Mouse (Mus musculus) intestine, embryonic 16.5 days (tissue): Measurements from ENCODE around the gene Ugt1a10. TPM values are rescaled to one million over a fixed set of nuclear protein-coding genes. Genes with fewer than 3 reads are reported as not detected.

Experiments used
- ATAC-seq: fragments of 200-750 bp; cut with Nextera tagmentation; 2 replicates; pipeline ENCODE4 v1.8.0; 2017; ENCODE audit warnings: moderate TSS enrichment, moderate library complexity
- H3K27ac ChIP-seq: fragments of 300-500 bp; sonication (generic); 2 replicates; pipeline ENCODE4 v1.5.1; 2014; ENCODE audit warnings: mild to moderate bottlenecking, low read length
- H3K27me3 ChIP-seq: fragments of 300-500 bp; sonication (generic); replicated peaks from 2 replicates; pipeline ENCODE4 v1.6.1; 2014; ENCODE audit warnings: low read length, control low read depth, mixed read lengths; ENCODE audit not compliant: control insufficient read depth, insufficient read depth
- H3K36me3 ChIP-seq: fragments of 300-500 bp; sonication (generic); 2 replicates; pipeline ENCODE4 v1.6.1; 2014; ENCODE audit warnings: low read length, control low read depth; ENCODE audit not compliant: control insufficient read depth, insufficient read depth
- H3K4me1 ChIP-seq: fragments of 300-500 bp; sonication (generic); 2 replicates; pipeline ENCODE4 v1.6.1; 2014; ENCODE audit warnings: low read length, control low read depth, mixed read lengths; ENCODE audit not compliant: control insufficient read depth, insufficient read depth
- H3K4me2 ChIP-seq: fragments of 300-500 bp; sonication (generic); 2 replicates; pipeline ENCODE4 v1.6.1; 2014; ENCODE audit warnings: low read depth, low read length, control low read depth
- H3K4me3 ChIP-seq: fragments of 300-500 bp; sonication (generic); 2 replicates; pipeline ENCODE4 v1.5.1; 2014; ENCODE audit warnings: mild to moderate bottlenecking, low read length
- H3K9ac ChIP-seq: fragments of 300-500 bp; sonication (generic); 2 replicates; pipeline ENCODE4 v1.6.1; 2014; ENCODE audit warnings: low read depth, low read length
- H3K9me3 ChIP-seq: fragments of 300-500 bp; sonication (generic); 2 replicates; pipeline ENCODE4 v1.6.1; 2016; ENCODE audit warnings: low read length, control low read depth; ENCODE audit not compliant: control insufficient read depth
- WGBS: fragments of 180-500 bp; shearing (Covaris S2); extraction: QIAGEN DNeasy Blood & Tissue Kit; methylation state at CpG from one replicate; pipeline ENCODE4 v1.1.7; 2014; 5-methylcytosine and 5-hydroxymethylcytosine counted together
- polyA plus RNA-seq: library from polyadenylated mRNA; unstranded; fragments of >200 nt; fragmentation: Nextera tagmentation; extraction: Ambion mirVana; gene quantifications from 2 replicates; pipeline ENCODE4 v1.2.1, GENCODE M21; 2015

Ugt1a10 gene
- polyA plus RNA-seq = not detected in 2 replicates

DNA sequence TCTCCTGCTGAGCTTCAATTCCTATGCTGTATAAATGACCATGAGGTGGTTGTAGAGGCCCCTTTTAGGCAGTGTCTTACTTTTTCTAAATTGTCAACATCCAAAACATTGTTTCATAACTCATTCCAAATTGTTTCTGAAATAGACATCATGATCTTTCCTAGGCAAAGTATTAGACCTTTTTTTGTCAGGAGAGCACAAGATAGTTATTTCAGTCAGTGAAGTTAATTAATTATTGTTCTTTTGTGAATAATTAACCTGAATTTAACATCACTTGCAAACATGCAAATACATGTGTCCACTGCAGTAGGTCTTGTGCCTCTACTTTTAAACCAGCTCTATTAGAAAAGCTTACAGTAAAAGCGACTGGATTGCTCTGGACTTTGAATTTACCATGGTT lies at the start of gene Ugt1a10:
Gene Ugt1a10, plus strand, starts transcription at position 301 of the 400 bp plus-strand sequence.
- H3K27ac ChIP-seq = no peak within 1 kb of the TSS

DNA sequence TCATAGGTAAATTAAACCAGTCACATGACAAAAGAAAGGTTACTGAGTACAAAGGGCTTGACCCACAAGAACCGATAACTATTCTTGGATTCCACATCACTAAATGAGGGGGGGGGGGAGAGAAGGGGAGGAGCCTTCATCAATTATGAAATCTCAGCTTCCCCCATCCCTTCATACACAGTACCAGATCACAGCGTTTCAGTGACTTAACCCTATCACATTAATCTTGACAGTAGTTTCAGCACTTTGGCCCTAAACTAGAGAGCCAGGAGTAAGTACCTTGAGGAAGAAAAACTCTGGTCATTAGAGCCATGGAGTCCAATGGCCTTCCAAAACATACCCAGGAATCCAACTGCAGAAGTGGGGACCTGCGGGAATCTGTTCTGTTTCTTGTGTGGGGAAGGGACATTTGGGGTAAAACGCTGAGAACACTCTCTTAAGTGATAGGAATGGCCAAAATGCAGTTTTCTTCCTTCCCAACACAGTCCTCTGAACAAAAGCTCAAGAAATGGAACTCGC lies 47.4 kb upstream of the Ugt1a10 start:
- Histone ChIP-seq H3K4me1 (no peaks in the 10 kb centered on the region), H3K4me3 (peak overlapping the region; percentile 68), H3K9ac (peak overlapping the region; percentile 93), H3K27me3 (no peaks in the 10 kb centered on the region), H3K27ac (peak overlapping the region; percentile 85), H3K9me3 (no peaks in the 10 kb centered on the region), H3K4me2 (peak overlapping the region; percentile 77), H3K36me3 (peaks cover 9% of the 10 kb centered on the region; the same call in 1 of the 2 replicates)
- 3% methylated on average over 5 of the region's 5 CpGs for WGBS
- ATAC-seq = peak; percentile 64

More for the DNA sequence above, at the start of gene Ugt1a10:
- Histone ChIP-seq H3K27me3 (no peaks in the 10 kb centered on the region), H3K4me1 (no peaks in the 10 kb centered on the region), H3K4me2 (no peak within 1 kb of the TSS), H3K9me3 (no peaks in the 10 kb centered on the region), H3K9ac (no peak within 1 kb of the TSS), H3K4me3 (no peak within 1 kb of the TSS), H3K36me3 (no peaks in the 10 kb centered on the region)
- 84% methylated on average over 1 of the region's 1 CpGs for WGBS
- no peak for ATAC-seq

- H3K4me3 ChIP-seq = peak within 1 kb of the TSS; percentile 68
- no peaks in the 10 kb centered on the region for H3K4me1 ChIP-seq
- peak within 1 kb of the TSS; percentile 93 for H3K9ac ChIP-seq
- peaks cover 9% of the 10 kb centered on the region; the same call in 1 of the 2 replicates for H3K36me3 ChIP-seq
- peak within 1 kb of the TSS; percentile 77 for H3K4me2 ChIP-seq
- peak; percentile 92 for ATAC-seq
- 0% methylated on average over 45 of the region's 45 CpGs for WGBS
- H3K27me3 ChIP-seq = no peaks in the 10 kb centered on the region
- H3K9me3 ChIP-seq = no peaks in the 10 kb centered on the region
- H3K27ac ChIP-seq = peak within 1 kb of the TSS; percentile 85
Observed at GRCm38 (mm10) chr1:88008211-88008697, 46.9 kb upstream of the Ugt1a10 start, which contains the start of gene Usp40. Gene Usp40, minus strand, starts transcription at chr1:88008551.

DNA sequence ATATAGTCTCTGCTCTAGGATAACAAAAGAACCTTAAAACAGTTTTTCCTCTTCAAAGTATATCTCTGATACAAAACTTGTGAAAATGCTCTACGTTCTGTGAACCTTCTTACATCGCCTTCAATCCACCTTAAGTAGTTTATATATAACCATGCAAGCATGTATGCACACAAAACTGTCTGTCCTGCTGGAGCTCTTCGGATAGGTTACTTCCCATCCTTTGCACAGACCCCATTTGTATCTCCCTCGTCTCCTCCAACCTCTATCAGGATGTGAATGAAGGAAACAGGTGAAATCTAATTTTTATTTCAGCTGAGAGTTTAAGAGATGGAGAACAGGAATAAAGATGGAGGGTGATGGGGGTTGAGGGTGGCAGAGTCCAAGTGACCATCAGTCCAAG lies 46.5 kb upstream of the Ugt1a10 start:
- Histone ChIP-seq H3K4me1 (no peaks in the 10 kb centered on the region), H3K36me3 (peaks cover 8% of the 10 kb centered on the region; the same call in 1 of the 2 replicates), H3K4me2 (peak overlapping the region; percentile 77), H3K27me3 (no peaks in the 10 kb centered on the region), H3K9ac (no peak overlapping the region), H3K4me3 (peak overlapping the region; percentile 68), H3K9me3 (no peaks in the 10 kb centered on the region), H3K27ac (no peak overlapping the region)
- 39% methylated on average over 4 of the region's 4 CpGs for WGBS
- peak; percentile 36; the same call in 1 of the 2 replicates for ATAC-seq

- Histone ChIP-seq H3K4me2 (no peak overlapping the region), H3K4me3 (no peak overlapping the region), H3K9ac (no peak overlapping the region), H3K9me3 (no peaks in the 10 kb centered on the region), H3K36me3 (peaks cover 5% of the 10 kb centered on the region; the same call in 1 of the 2 replicates), H3K27me3 (no peaks in the 10 kb centered on the region), H3K4me1 (no peaks in the 10 kb centered on the region), H3K27ac (no peak overlapping the region)
- 67% methylated on average over 3 of the region's 3 CpGs for WGBS
- ATAC-seq = no peak
Observed at GRCm38 (mm10) chr1:88009521-88009920, 45.7 kb upstream of the Ugt1a10 start.

GRCm38 (mm10) chr1:88013726-88014125 lies 41.5 kb upstream of the Ugt1a10 start:
- no peaks in the 10 kb centered on the region for H3K36me3 ChIP-seq
- H3K4me2 ChIP-seq = no peak overlapping the region
- peak; percentile 76 for ATAC-seq
- 49% methylated on average over 3 of the region's 3 CpGs for WGBS
- H3K27ac ChIP-seq = no peak overlapping the region
- no peak overlapping the region for H3K4me3 ChIP-seq
- H3K9ac ChIP-seq = no peak overlapping the region
- H3K9me3 ChIP-seq = no peaks in the 10 kb centered on the region
- H3K27me3 ChIP-seq = no peaks in the 10 kb centered on the region
- H3K4me1 ChIP-seq = no peaks in the 10 kb centered on the region

- Histone ChIP-seq H3K4me2 (no peak overlapping the region), H3K9me3 (no peaks in the 10 kb centered on the region), H3K4me1 (no peaks in the 10 kb centered on the region), H3K9ac (no peak overlapping the region), H3K4me3 (no peak overlapping the region), H3K27ac (no peak overlapping the region), H3K27me3 (no peaks in the 10 kb centered on the region), H3K36me3 (no peaks in the 10 kb centered on the region)
- ATAC-seq = peak; percentile 36; the same call in 1 of the 2 replicates
- 92% methylated on average over 4 of the region's 4 CpGs for WGBS
Observed at GRCm38 (mm10) chr1:88014194-88014593, 41.0 kb upstream of the Ugt1a10 start.

DNA sequence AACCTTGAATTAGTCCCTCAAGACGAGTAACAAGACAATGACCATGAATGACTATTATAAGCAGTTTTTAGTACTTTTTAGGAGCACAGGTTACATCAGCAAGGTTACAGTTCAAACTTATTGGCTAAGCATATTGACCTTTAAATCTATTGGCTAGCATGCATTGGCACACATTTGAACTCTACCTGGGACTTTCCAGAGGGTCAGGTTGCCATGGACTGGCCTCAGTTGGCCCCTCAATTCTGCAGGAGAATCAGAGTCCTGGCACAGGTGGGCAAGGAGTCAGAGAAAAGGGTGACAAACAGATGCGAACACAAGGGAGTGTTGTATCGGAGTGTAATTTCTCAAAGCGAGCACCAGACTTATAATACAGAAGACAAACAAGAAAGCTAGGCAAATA lies 40.5 kb upstream of the Ugt1a10 start:
- H3K4me1 ChIP-seq = no peaks in the 10 kb centered on the region
- H3K36me3 ChIP-seq = no peaks in the 10 kb centered on the region
- no peaks in the 10 kb centered on the region for H3K27me3 ChIP-seq
- no peak overlapping the region for H3K4me3 ChIP-seq
- H3K4me2 ChIP-seq = no peak overlapping the region
- no peaks in the 10 kb centered on the region for H3K9me3 ChIP-seq
- no peak overlapping the region for H3K27ac ChIP-seq
- no peak for ATAC-seq
- 96% methylated on average over 4 of the region's 4 CpGs for WGBS
- no peak overlapping the region for H3K9ac ChIP-seq

- Histone ChIP-seq H3K9ac (no peak overlapping the region), H3K36me3 (no peaks in the 10 kb centered on the region), H3K4me1 (no peaks in the 10 kb centered on the region), H3K27ac (no peak overlapping the region), H3K4me2 (no peak overlapping the region), H3K4me3 (no peak overlapping the region), H3K9me3 (no peaks in the 10 kb centered on the region), H3K27me3 (no peaks in the 10 kb centered on the region)
- WGBS = 89% methylated on average over 6 of the region's 6 CpGs
- ATAC-seq = no peak
Observed at GRCm38 (mm10) chr1:88015371-88015770, 39.8 kb upstream of the Ugt1a10 start.
